Mouse (Mus musculus) heart, embryonic 14.5 days (tissue): ENCODE data around the gene Pkdrej. TPM values are rescaled to one million over a fixed set of nuclear protein-coding genes. Genes with fewer than 3 reads are reported as not detected.
A peak's percentile ranks its signal among the peaks of the same experiment; 100 is the strongest.

Experiments used
- ATAC-seq: fragments of 200-750 bp; cut with Nextera tagmentation; 2 replicates; pipeline ENCODE4 v1.8.0; 2017; ENCODE audit warnings: low read depth, moderate TSS enrichment; ENCODE audit not compliant: insufficient number of reproducible peaks, insufficient read depth, low FRiP score
- H3K27ac ChIP-seq, 2 experiments: fragments of 200-500 bp in 1 of 2; fragments of 300-500 bp in 1 of 2; sonication (generic) in 1 of 2; replicated peaks in 1 of 2; 2 replicates each; pipeline ENCODE4 v1.5.1; 2012 to 2014; ENCODE audit warnings: low read depth in 2 of 2, low read length in 2 of 2, control low read depth in 1 of 2, mild to moderate bottlenecking in 1 of 2, mixed read lengths in 1 of 2; ENCODE audit not compliant: control insufficient read depth in 1 of 2, insufficient read depth in 1 of 2
- H3K27me3 ChIP-seq: fragments of 300-500 bp; sonication (generic); 2 replicates; pipeline ENCODE4 v1.6.1; 2014; ENCODE audit warnings: mild to moderate bottlenecking, low read length, control low read depth; ENCODE audit not compliant: control insufficient read depth, insufficient read depth
- H3K36me3 ChIP-seq: fragments of 300-500 bp; sonication (generic); 2 replicates; pipeline ENCODE4 v1.6.1; 2014; ENCODE audit warnings: mild to moderate bottlenecking, control low read depth, low read length, mixed read lengths; ENCODE audit not compliant: control insufficient read depth, insufficient read depth
- H3K4me1 ChIP-seq, 2 experiments: fragments of 200-500 bp in 1 of 2; fragments of 300-500 bp in 1 of 2; sonication (generic) in 1 of 2; 2 replicates each; pipeline ENCODE4 v1.6.1; 2012 to 2014; ENCODE audit warnings: low read length in 2 of 2, control low read depth in 1 of 2, mixed read lengths in 1 of 2; ENCODE audit not compliant: control insufficient read depth in 2 of 2, insufficient read depth in 2 of 2
- H3K4me2 ChIP-seq: fragments of 300-500 bp; sonication (generic); 2 replicates; pipeline ENCODE4 v1.6.1; 2014; ENCODE audit warnings: mild to moderate bottlenecking, low read length
- H3K4me3 ChIP-seq, 2 experiments: fragments of 200-500 bp in 1 of 2; fragments of 300-500 bp in 1 of 2; sonication (generic) in 1 of 2; 2 replicates each; pipeline ENCODE4 v1.5.1; 2012 to 2014; ENCODE audit warnings: low read length in 2 of 2, mild to moderate bottlenecking in 2 of 2, control low read depth in 1 of 2, low read depth in 1 of 2, moderate library complexity in 1 of 2; ENCODE audit not compliant: control insufficient read depth in 1 of 2, insufficient read depth in 1 of 2
- H3K9ac ChIP-seq: fragments of 300-500 bp; sonication (generic); 2 replicates; pipeline ENCODE4 v1.6.1; 2014; ENCODE audit warnings: mild to moderate bottlenecking, low read length
- H3K9me3 ChIP-seq: fragments of 300-500 bp; sonication (generic); 2 replicates; pipeline ENCODE4 v1.6.1; 2016; ENCODE audit warnings: low read length, control low read depth; ENCODE audit not compliant: control insufficient read depth
- WGBS: fragments of 180-500 bp; shearing (Covaris S2); extraction: QIAGEN DNeasy Blood & Tissue Kit; methylation state at CpG from one replicate; pipeline ENCODE4 v1.1.7; 2014; 5-methylcytosine and 5-hydroxymethylcytosine counted together
- polyA plus RNA-seq: library from polyadenylated mRNA; unstranded; fragments of >200 nt; fragmentation: Nextera tagmentation; extraction: Ambion mirVana; gene quantifications from 2 replicates; pipeline ENCODE4 v1.2.1, GENCODE M21; 2014

Gene Pkdrej
- polyA plus RNA-seq, 1 experiment from 2014 or later: 0.28 TPM

DNA sequence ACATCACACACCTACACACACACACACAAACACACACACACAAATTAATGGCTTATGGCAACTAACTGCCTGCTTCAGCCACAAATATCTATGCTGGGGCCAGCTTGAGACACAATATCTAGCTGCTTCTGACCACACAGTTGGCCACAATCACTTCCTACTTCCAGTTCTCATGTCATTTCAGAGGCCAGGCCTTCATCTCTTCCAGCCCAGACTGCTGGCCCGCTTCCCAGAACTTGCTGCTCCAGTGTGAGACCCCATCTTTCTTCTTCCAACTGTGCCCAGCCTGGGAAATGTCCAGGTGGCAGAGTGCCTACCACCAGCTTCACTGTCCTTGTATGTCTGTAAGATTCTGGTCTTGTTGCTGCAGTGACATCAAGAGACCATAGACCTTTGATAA lies 28.7 kb downstream of the Pkdrej start:
- no peak overlapping the region for H3K4me2 ChIP-seq
- no peak for ATAC-seq
- no peak overlapping the region for H3K4me3 ChIP-seq
- no peaks in the 10 kb centered on the region for H3K9me3 ChIP-seq
- H3K36me3 ChIP-seq: peaks cover 10% of the 10 kb centered on the region; the same call in 1 of the 2 replicates
- H3K27me3 ChIP-seq: no peaks in the 10 kb centered on the region
- WGBS: 54% methylated on average over 1 of the region's 1 CpGs
- H3K4me1 ChIP-seq: peaks cover 6 to 15% of the 10 kb centered on the region in 2 experiments; a peak in 3 of 4 replicates
- H3K27ac ChIP-seq: no peak overlapping the region; a peak in 1 of 4 replicates
- H3K9ac ChIP-seq: no peak overlapping the region

DNA sequence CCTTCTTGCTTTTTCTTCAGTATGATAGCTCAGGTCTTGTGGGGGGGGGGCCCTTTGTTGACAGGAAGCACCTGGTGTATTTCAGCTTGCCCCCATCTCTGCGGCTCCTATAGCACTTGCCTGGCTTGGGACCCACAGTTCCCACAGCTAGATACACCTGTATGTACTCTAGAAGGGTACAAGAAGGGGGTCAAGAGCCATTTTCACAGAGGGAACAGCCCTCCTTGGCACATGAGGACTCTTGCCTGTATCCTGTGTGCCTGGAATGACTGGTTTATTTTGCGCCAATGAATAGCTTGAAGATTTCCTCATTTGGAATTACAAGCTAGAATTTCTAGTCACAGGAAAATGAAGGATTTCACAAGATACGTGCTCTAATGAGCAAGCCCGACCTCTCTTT lies 30.1 kb downstream of the Pkdrej start:
- no peak overlapping the region for H3K27ac ChIP-seq
- no peaks in the 10 kb centered on the region for H3K27me3 ChIP-seq
- H3K4me2 ChIP-seq: no peak overlapping the region
- H3K9ac ChIP-seq: no peak overlapping the region
- H3K36me3 ChIP-seq: peaks cover 10% of the 10 kb centered on the region; the same call in 1 of the 2 replicates
- 84% methylated on average over 4 of the region's 4 CpGs for WGBS
- ATAC-seq: no peak
- no peak overlapping the region for H3K4me3 ChIP-seq
- peaks cover 16 to 22% of the 10 kb centered on the region in 2 experiments for H3K4me1 ChIP-seq
- no peaks in the 10 kb centered on the region for H3K9me3 ChIP-seq

DNA sequence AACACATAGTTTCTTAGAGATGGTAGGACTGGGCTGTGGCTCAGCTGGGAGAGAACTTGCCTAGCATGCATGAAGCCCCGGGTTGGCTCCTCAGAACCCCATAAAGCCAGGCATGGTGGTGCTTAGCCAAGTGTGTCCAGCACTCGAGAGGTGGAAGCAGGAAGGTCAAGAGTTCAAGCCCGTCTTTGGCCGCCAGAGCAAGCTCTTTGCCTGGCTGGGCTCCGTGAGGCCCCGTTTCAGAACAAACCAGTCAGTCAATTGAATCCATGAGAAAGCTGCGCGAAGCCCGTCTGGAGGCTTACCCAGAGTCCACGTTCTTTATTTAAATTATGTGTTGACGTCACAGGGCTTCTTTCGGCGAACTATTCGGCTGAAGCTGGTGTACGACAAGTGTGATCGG lies 32.9 kb downstream of the Pkdrej start:
- H3K27me3 ChIP-seq: no peaks in the 10 kb centered on the region
- ATAC-seq: no peak
- H3K27ac ChIP-seq: no peak overlapping the region
- 63% methylated on average over 16 of the region's 16 CpGs for WGBS
- H3K9me3 ChIP-seq: no peaks in the 10 kb centered on the region
- H3K4me1 ChIP-seq: peaks cover 16 to 23% of the 10 kb centered on the region in 2 experiments
- no peak overlapping the region for H3K9ac ChIP-seq
- H3K36me3 ChIP-seq: peaks cover 10% of the 10 kb centered on the region; the same call in 1 of the 2 replicates
- no peak overlapping the region for H3K4me2 ChIP-seq
- no peak overlapping the region for H3K4me3 ChIP-seq

- H3K4me2 ChIP-seq: no peak overlapping the region
- peaks cover 16 to 23% of the 10 kb centered on the region in 2 experiments for H3K4me1 ChIP-seq
- no peak overlapping the region for H3K9ac ChIP-seq
- no peak overlapping the region for H3K27ac ChIP-seq
- peaks cover 10% of the 10 kb centered on the region; the same call in 1 of the 2 replicates for H3K36me3 ChIP-seq
- H3K9me3 ChIP-seq: no peaks in the 10 kb centered on the region
- 91% methylated on average over 4 of the region's 4 CpGs for WGBS
- no peaks in the 10 kb centered on the region for H3K27me3 ChIP-seq
- ATAC-seq: no peak
- no peak overlapping the region for H3K4me3 ChIP-seq
Observed at GRCm38 (mm10) chr15:85788051-85788450, 33.5 kb downstream of the Pkdrej start.

GRCm38 (mm10) chr15:85787482-85787881 lies 34.1 kb downstream of the Pkdrej start:
- H3K4me1 ChIP-seq: peaks cover 16 to 19% of the 10 kb centered on the region in 2 experiments
- no peak overlapping the region for H3K4me2 ChIP-seq
- H3K27ac ChIP-seq: no peak overlapping the region
- no peak overlapping the region for H3K9ac ChIP-seq
- no peak overlapping the region for H3K4me3 ChIP-seq
- peaks cover 10% of the 10 kb centered on the region; the same call in 1 of the 2 replicates for H3K36me3 ChIP-seq
- H3K27me3 ChIP-seq: no peaks in the 10 kb centered on the region
- no peak for ATAC-seq
- no peaks in the 10 kb centered on the region for H3K9me3 ChIP-seq
- WGBS: 84% methylated on average over 6 of the region's 6 CpGs

DNA sequence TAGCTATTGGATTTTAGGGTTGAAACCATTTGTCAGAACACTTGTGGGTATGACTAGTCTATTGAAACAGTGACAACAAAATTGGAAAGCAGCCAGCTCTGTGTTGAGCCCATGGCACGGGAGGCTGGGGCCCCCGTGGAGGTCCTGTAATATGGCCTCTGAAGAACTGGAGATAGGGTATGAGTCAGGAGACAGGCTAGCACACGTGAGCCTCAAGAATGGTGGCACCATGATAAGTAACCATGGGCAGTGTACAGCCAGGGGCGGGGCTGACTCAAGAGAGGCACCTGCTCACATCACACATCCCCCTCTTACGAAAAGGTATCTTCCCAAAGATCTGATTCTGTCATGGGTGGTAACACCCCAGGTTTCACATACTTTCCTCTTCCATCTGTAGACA lies 34.8 kb downstream of the Pkdrej start:
- Histone ChIP-seq H3K9ac (no peak overlapping the region), H3K4me1 (peaks cover 16% of the 10 kb centered on the region in 2 experiments), H3K27me3 (no peaks in the 10 kb centered on the region), H3K27ac (no peak overlapping the region), H3K4me3 (no peak overlapping the region), H3K36me3 (peaks cover 10% of the 10 kb centered on the region; the same call in 1 of the 2 replicates), H3K9me3 (no peaks in the 10 kb centered on the region), H3K4me2 (no peak overlapping the region)
- WGBS: 36% methylated on average over 5 of the region's 5 CpGs
- 0 out of 2 replicates have a peak, but pooled peaks have one; percentile 47 for ATAC-seq

GRCm38 (mm10) chr15:85784341-85784740 lies 37.2 kb downstream of the Pkdrej start:
- Histone ChIP-seq H3K4me2 (no peak overlapping the region), H3K27ac (no peak overlapping the region), H3K9me3 (no peaks in the 10 kb centered on the region), H3K4me3 (no peak overlapping the region), H3K36me3 (no peaks in the 10 kb centered on the region), H3K27me3 (no peaks in the 10 kb centered on the region), H3K9ac (no peak overlapping the region), H3K4me1 (peaks cover 16% of the 10 kb centered on the region in 2 experiments)
- WGBS: 80% methylated on average over 3 of the region's 3 CpGs
- ATAC-seq: no peak

DNA sequence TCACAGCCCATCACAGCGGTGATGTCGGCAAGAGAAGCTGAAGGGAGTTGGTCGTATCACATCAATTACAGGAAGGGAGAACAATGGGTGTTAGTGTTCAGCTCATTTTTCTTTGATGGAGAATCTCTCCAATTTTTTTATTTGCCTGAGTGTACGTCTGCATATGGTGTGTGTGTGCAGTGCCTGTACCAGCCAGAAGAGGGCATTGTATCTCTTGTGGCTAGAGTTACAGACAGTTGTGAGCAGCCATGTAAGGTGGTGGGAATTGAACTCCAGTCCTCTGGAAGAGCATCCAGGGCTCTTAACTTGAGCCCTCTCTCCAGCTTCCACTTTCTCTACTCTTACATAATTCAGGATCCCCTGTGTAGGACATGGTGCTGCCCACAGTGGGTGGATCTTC lies 38.4 kb downstream of the Pkdrej start:
- H3K4me2 ChIP-seq: no peak overlapping the region
- no peak overlapping the region for H3K9ac ChIP-seq
- no peaks in the 10 kb centered on the region for H3K27me3 ChIP-seq
- no peak for ATAC-seq
- 88% methylated on average over 4 of the region's 4 CpGs for WGBS
- peaks cover 8 to 11% of the 10 kb centered on the region in 2 experiments for H3K4me1 ChIP-seq
- H3K4me3 ChIP-seq: no peak overlapping the region
- no peaks in the 10 kb centered on the region for H3K9me3 ChIP-seq
- no peaks in the 10 kb centered on the region for H3K36me3 ChIP-seq
- no peak overlapping the region for H3K27ac ChIP-seq
